Mouse (Mus musculus): ENCODE results near the gene Map10.

Gene Map10

GRCm38 (mm10) chr8:125669700-125670195, at the start of gene Map10:
Gene Map10, plus strand, starts transcription at chr8:125669818.
- in situ Hi-C loops (cut with MboI; ENCODE audit: low sequenced_read_pairs), result no loop called here

DNA sequence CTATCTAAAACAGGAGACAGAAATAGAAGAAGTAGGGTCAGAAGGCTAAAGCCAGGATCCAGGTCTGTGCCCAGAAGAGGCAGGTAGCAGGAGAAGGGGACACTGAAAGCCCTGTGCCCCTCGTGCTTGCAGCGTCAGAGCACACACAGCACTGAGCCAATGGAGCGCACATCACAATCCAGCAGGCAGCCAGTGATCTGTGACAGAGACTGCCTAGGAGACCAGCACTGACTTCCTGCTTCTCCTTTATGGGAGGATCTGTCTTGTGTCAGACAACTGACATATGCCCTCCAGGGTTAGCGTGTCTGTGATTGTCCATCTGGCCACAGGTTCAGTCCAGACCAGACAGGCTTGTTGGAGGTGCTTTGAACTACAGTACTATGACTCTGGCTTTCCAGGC, 49.3 kb upstream of the Map10 start:
- in situ Hi-C loops (cut with MboI; ENCODE audit: low sequenced_read_pairs), result no loop called here

- in situ Hi-C loops (cut with MboI; ENCODE audit: low sequenced_read_pairs), result no loop called here
Observed at GRCm38 (mm10) chr8:125624287-125624686, 45.3 kb upstream of the Map10 start.

DNA sequence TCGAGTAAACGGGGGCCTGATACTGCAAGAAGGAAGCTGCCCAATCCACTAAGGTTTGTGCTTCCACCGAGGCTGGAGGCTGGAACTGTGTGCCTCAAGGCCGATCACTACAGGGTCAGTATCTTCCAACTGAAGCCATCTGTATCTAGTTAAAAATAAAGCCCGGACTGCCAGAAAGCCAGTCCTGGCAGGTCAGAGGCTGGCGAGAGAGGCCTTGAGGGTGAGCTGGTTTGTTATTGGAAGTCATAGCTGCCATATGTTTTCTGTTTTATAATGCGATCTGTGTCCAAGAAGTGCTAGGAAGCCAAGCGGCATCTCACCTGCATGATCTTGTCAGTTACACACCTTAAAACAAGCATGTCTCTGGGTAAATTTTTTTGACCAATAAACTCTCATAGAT, 43.2 kb upstream of the Map10 start:
- in situ Hi-C loops (cut with MboI; ENCODE audit: low sequenced_read_pairs), result no loop called here

GRCm38 (mm10) chr8:125628834-125629233, 40.8 kb upstream of the Map10 start:
- in situ Hi-C loops (cut with MboI; ENCODE audit: low sequenced_read_pairs), result no loop called here

- in situ Hi-C loops (cut with MboI; ENCODE audit: low sequenced_read_pairs), result no loop called here
Observed at GRCm38 (mm10) chr8:125638411-125639058, 31.1 kb upstream of the Map10 start.

GRCm38 (mm10) chr8:125639631-125640030, 30.0 kb upstream of the Map10 start:
- in situ Hi-C loops (cut with MboI; ENCODE audit: low sequenced_read_pairs), result no loop called here

DNA sequence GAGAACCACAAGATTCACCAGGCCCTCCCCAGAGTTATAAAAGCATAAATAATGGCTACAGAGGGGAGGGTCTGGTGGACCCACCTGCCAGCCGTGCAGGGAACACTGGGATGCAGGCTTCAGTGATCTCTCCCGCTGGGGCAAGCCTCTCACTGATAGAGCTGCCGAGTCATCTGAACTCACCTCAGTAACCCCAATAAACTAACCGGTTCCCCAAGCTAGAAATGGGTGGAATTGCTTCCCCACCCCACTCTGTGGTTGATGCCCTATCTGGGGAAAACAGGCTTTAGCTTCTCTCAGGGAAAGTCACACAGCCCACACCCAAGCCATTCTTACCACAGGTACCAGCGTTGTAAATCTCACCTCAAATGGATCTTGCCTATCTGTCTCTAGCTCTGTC, 28.9 kb upstream of the Map10 start:
- in situ Hi-C loops (cut with MboI; ENCODE audit: low sequenced_read_pairs), result no loop called here

- in situ Hi-C loops (cut with MboI; ENCODE audit: low sequenced_read_pairs), result no loop called here
Observed at GRCm38 (mm10) chr8:125641808-125642207, 27.8 kb upstream of the Map10 start.

GRCm38 (mm10) chr8:125645757-125646478, 23.7 kb upstream of the Map10 start:
- in situ Hi-C loops (cut with MboI; ENCODE audit: low sequenced_read_pairs), result no loop called here

DNA sequence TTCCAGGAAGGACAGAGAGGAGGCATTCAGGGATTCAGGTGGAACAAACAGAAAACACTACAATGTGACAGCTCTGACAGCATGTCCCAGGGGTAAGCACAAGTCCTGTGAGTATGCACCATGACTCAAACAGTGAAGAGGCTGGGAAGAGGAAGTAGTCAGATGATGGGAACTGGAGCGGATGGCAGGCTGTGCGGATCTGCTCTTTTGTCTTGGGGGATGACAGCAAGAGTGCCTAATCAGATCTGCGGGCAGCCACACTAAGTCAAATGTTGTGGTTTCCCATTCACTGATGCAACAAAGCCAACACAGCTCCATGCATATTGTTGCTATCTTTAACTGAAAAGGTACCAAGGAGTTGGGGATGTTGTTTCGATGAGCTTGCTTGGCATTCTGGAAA, 20.2 kb upstream of the Map10 start:
- in situ Hi-C loops (cut with MboI; ENCODE audit: low sequenced_read_pairs), result no loop called here

- in situ Hi-C loops (cut with MboI; ENCODE audit: low sequenced_read_pairs), result no loop called here
Observed at GRCm38 (mm10) chr8:125654821-125655220, 14.8 kb upstream of the Map10 start.

- in situ Hi-C loops (cut with MboI; ENCODE audit: low sequenced_read_pairs), result no loop called here
Observed at GRCm38 (mm10) chr8:125658508-125658907, 11.1 kb upstream of the Map10 start.

- in situ Hi-C loops (cut with MboI; ENCODE audit: low sequenced_read_pairs), result no loop called here
Observed at GRCm38 (mm10) chr8:125658926-125659325, 10.7 kb upstream of the Map10 start.

DNA sequence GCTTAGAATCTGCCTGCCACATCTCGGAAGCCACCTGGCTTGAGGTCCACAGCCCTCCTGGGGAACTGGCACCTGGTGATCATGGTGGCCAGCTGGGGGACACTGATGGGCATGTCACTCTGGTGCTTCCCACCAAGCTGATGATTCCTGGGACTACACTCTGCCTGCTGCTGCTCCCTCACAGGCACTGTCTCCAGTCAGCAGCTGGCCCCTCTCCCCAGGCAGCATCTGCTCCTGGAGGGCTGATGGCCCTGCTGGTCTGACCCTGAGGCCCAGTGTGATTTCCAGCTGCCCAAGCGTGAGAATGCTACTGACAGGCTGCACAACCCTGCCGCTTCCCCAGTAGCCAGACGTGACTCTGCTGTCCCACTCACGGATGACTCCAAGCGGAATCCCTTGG, 9.2 kb upstream of the Map10 start:
- in situ Hi-C loops (cut with MboI; ENCODE audit: low sequenced_read_pairs), result no loop called here

- in situ Hi-C loops (cut with MboI; ENCODE audit: low sequenced_read_pairs), result no loop called here
Observed at GRCm38 (mm10) chr8:125661958-125662668, 7.5 kb upstream of the Map10 start.

DNA sequence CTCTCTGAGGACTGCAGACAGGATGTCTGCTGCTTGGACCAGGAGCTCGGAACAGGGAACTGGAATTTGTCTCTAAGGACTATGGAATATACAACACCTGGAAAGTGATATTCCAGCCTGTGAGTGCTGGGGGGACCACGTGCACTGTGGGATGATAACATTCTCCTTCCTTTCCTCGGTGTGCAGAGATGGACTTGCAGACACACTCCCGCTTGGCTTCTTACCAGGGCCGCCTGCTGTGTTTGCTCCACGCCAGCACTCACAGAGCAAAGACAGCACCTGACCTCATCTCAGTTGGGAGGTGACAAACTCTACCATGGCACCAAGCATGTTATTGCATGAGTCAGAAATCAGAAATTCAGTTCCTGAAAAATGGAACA, 7.0 kb upstream of the Map10 start:
- in situ Hi-C loops (cut with MboI; ENCODE audit: low sequenced_read_pairs), result no loop called here

DNA sequence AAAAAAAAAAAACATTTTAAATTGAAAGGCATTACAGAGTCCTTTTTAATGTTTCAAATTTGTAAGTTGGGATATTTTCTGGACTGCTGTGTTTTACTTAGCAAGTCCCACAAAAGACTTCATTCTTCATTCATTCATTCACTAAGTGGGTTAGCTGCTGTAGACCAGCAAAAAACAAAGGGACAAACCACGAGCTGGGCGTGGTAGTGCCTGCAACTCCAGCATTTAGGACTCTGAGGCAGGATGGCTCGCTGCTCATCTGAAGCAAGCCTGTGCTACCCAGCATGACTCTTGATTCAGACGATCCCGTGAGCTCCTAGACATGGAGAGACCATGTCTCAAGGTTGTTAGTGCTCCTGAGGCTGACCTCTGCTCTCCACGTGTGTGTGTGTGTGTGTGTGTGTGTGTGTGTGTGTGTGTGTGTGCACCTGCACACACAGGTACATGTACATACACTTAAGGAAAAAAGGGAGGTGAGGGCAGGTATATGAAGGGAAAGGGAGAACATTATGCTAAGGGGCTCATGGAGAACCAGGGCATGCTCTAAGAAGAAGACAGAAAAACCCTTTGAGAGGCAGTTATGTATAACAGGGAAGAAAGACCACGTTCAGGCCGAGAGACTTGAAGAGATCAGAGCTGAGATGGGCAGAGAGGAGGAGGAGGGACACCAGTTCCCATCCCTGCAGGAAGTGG, 4.3 kb upstream of the Map10 start:
- in situ Hi-C loops (cut with MboI; ENCODE audit: low sequenced_read_pairs), result no loop called here

GRCm38 (mm10) chr8:125665876-125666186, 3.8 kb upstream of the Map10 start:
- in situ Hi-C loops (cut with MboI; ENCODE audit: low sequenced_read_pairs), result no loop called here

GRCm38 (mm10) chr8:125666201-125666600, 3.4 kb upstream of the Map10 start:
- in situ Hi-C loops (cut with MboI; ENCODE audit: low sequenced_read_pairs), result no loop called here

DNA sequence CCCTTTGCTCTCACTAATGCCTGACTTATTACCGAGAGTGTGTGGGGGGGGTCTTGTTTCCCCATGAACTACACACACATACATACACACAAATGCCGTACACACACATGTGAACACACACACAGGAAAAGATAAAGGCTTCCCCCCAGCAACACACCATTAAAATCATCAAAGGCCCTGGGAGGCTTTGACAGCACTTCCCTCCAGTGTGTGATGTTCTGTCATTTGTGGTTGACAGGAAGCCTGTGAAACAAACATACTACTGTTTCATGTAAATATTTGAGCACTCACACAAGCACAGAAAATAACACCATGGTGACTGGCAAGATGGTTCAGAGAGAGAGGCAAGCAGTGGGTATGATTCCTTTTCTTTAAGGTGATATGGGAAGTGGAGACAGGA, 2.4 kb upstream of the Map10 start:
- in situ Hi-C loops (cut with MboI; ENCODE audit: low sequenced_read_pairs), result no loop called here
